Mouse (Mus musculus): ENCODE measurements around the gene Appbp2.
"Not testable (repeated sequence)": the region's sequence is repeated elsewhere in the genome, so short reads cannot be mapped to it uniquely, and the experiment has no call there.

Appbp2 gene

GRCm38 (mm10) chr11:85223248-85223647 is 11.7 kb downstream of the Appbp2 start:
- DNase-seq (ENCODE audit: low read depth): no peak

GRCm38 (mm10) chr11:85222561-85222960 is 12.4 kb downstream of the Appbp2 start:
- DNase-seq (ENCODE audit: low read depth): no peak

- no peak for DNase-seq (ENCODE audit: low read depth)
Observed at GRCm38 (mm10) chr11:85219014-85219413, 15.9 kb downstream of the Appbp2 start.

DNA sequence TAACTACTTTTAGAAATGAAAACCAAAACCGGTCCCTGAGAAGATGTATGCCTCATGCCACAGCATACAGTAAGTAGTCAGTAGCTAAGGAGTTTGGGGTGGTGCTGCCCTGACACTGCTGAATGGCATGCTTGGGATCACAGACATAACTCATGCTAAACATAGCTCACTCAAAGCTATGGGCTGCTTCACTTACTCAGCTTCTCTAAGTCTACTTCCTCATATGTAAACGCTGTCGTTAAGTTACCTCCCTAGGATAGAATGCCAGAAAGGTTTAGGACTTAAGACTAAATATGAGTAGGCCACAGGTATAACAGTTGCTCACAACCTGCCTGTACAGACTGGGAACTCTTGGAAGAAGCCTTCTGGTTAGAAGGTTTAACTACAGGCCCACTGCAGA is 20.3 kb downstream of the Appbp2 start:
- no peak for DNase-seq (ENCODE audit: low read depth)

- no peak for DNase-seq (ENCODE audit: low read depth)
Observed at GRCm38 (mm10) chr11:85213215-85213614, 21.7 kb downstream of the Appbp2 start.

DNA sequence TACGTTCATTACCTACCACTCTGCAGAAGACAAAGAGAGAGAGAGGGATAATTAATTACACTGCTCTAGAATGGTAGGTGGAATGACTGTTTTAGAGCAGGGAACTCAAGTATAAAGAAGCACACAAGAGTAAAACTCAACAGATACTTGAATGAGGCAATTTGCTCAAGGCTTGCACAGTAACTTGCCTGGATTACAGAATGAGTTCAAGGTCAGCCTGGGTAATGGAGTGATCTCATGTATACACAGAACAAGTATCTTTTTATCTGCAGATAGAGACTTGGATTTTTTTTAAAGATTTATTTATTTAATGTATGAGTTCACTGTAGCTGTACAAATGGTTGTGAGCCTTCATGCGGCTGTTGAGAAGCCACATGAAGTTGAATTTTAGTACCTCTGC is 23.8 kb downstream of the Appbp2 start:
- no peak for DNase-seq (ENCODE audit: low read depth)

- no peak for DNase-seq (ENCODE audit: low read depth)
Observed at GRCm38 (mm10) chr11:85206231-85206630, 28.7 kb downstream of the Appbp2 start.

- DNase-seq (ENCODE audit: low read depth): no peak
Observed at GRCm38 (mm10) chr11:85198906-85199305, 36.0 kb downstream of the Appbp2 start.

DNA sequence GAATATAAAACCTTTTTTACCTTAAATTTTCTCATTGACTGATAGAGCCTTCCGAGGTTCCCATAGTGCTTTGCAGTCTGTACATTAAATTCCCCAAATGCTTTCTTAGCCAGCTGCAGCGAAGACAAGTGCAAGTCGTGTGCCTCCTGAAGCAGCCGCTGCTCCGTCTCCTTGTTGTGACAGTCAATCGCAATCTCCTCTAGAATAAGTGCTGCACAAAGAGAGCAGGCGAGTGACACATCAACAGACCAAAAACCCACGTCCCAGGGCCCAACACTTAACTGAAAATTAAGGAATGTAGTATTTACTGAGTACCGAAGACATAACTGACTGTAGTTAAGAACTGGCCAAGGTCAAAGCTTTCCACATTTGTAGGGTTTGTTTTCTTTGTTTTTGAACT is 38.9 kb downstream of the Appbp2 start:
- DNase-seq (ENCODE audit: low read depth): no peak

DNA sequence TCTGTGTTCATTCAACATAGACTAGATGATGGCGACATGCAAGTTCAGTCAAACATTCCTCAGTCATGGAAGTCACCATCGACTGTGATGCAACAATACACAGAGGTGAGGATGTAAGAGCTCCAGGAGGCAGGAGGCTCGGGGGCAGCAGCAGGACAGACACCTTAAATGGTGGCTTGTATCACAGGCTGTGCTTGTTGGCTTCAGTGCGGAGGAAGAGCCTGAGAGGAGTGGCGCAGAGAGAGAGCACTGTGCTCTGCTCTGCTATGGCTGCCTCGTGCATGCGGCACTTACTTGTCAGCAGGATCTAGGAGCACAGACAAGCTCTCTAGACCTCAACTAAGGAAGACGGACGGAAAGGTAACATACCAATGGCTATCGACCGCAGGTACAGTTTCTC is 40.7 kb downstream of the Appbp2 start:
- DNase-seq (ENCODE audit: low read depth): no peak

GRCm38 (mm10) chr11:85190741-85191140 is 44.2 kb downstream of the Appbp2 start:
- no peak for DNase-seq (ENCODE audit: low read depth)

DNA sequence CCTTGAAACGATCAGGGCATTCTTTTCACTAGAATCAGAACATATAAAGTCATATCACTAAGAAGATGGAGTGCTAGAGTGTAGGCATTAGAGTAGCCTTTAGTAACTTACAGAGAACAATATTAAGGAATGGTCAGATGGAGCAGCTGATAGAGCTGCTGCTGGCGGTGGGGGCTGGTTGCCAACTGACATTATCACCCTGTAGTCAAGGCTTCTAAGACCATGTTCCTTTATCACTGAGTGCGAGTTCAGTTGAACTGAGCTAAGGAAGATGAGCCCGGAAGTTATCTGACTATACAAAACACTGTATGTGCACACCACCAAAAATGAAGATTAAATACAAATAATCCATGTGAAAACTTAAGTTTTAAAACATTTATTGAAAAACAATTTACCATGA is 45.8 kb downstream of the Appbp2 start:
- DNase-seq (ENCODE audit: low read depth): no peak

DNA sequence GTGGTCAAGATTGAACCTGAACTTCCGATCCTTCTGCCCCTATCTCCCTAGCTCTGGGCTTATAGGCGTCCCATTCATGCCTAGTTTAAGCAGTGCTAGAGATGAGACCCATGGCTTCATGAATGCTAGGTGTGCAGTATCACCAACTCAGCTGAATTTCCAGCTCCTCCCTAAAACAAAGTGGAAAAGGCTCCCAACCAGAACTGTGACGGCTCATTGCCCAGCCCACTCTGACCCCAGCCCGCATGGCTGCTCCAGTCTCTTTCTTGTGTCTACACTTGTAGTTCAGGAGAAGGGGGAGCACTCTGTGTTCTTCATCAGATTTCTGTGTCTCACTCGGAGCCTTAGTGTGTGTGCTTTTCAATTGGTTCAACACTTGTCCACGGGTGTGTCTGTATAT is 50.1 kb downstream of the Appbp2 start:
- no peak for DNase-seq (ENCODE audit: low read depth)

GRCm38 (mm10) chr11:85184082-85184481 is 50.8 kb downstream of the Appbp2 start:
- peak; percentile 87 for DNase-seq (ENCODE audit: low read depth)

DNA sequence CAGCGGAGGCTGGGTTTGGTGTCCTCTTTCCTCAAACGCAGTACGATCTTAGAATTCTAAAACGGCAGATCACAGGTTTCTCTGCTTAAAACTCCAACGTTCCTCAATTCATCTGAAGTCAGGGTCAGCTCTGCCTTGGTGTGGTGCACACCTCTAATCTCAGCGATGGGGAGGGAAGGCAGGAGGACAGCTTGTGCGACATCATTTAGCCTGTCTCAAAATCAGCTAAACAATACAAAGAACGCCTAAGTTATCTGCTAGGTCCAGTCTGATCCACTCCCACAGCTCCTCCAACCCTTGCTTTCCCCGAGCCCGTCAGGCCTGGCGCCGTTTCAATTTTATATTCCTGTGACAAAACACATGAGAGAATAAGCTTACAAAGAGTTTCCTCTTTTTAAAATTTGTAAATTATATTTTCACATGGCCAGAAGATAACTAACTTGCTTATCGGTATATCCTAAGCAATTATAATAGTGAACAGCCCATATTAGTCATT is 51.6 kb downstream of the Appbp2 start:
- no peak for DNase-seq (ENCODE audit: low read depth)

GRCm38 (mm10) chr11:85182617-85183283 is 52.2 kb downstream of the Appbp2 start:
- DNase-seq (ENCODE audit: low read depth): peak; percentile 70

DNA sequence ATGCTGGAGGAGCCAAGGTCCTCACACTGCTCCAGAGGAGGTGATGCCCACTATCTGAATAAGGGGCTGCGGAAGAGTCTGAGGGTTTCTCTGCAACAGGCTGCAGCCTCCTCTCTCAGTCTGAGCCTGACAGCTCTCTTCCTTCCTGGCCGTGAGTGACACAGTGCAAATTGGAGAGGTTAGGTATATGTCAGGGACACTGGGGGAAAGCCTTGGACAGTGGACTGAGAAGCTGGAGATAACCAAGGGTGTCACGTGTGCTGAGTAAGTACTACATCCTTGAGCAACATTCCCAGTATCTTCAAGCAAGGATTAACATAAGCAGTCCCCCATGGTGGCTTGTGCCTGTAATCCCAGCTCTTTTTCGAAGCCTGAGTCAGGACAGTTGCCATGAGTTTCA is 56.5 kb downstream of the Appbp2 start:
- DNase-seq (ENCODE audit: low read depth): no peak

DNA sequence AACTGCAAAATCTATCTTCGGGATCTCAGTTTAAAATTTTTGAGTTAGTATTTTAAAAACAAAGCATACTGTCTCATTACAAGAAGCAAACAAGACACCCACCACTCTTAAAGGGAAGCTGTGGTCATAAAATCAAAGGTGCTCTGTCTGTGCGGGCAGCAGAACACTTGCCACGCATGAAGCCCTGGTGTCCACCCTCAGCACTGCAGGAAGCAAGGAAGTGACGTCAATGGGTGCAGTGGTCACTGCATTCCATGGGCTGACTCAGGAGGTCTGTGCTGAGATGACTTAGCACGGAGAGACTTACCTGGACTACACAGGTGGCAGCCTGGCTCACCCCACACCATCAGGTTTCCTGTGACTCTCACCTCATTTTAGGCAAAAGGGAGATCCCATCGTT is 57.2 kb downstream of the Appbp2 start:
- DNase-seq (ENCODE audit: low read depth): no peak

DNA sequence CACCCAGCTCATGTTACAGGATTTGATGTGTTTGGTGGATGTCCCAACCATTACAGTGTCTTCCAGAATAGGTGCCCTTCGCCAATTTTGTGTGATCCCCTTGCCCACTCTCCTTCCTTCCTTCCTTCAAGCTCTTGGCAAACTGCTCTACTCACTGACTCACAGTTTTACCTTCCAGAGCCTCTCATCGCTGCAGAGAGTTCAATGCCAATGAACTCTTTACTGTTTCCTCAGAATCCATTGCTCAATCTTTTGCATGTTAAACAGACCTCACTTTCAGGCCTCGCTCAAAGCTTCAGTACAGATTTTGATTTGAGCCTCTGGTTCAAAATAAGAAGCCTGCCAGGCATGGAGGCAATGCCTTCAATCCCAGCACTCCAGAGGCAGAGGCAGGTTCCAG is 59.0 kb downstream of the Appbp2 start:
- no peak for DNase-seq (ENCODE audit: low read depth)

DNA sequence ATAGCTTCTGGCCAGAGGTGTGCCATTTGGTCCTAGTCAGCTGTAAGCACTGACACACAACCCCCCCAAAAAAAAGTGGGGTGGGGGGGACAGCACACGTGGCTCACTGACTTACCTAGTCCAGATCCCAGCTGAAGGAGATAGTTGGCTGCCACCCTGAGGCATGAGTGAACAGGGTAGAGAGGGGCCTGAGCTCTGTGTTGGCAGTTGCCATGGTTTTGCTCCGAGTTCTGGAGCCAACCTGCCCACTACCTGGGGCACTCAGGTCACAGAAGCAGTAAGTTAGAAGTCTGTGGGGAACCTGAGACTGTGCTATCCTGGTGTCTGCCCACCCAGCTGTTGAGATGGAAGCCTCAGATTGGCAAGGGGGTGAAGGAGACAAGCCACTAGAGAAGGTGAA is 64.1 kb downstream of the Appbp2 start:
- DNase-seq (ENCODE audit: low read depth): no peak

GRCm38 (mm10) chr11:85170058-85170740 is 64.7 kb downstream of the Appbp2 start, which contains the start of gene 1700125H20Rik:
Gene 1700125H20Rik (plus strand): TSS chr11:85170404.
- DNase-seq (ENCODE audit: low read depth): peak; percentile 84

- DNase-seq (ENCODE audit: low read depth): no peak
Observed at GRCm38 (mm10) chr11:85167503-85167902, 67.4 kb downstream of the Appbp2 start.

DNA sequence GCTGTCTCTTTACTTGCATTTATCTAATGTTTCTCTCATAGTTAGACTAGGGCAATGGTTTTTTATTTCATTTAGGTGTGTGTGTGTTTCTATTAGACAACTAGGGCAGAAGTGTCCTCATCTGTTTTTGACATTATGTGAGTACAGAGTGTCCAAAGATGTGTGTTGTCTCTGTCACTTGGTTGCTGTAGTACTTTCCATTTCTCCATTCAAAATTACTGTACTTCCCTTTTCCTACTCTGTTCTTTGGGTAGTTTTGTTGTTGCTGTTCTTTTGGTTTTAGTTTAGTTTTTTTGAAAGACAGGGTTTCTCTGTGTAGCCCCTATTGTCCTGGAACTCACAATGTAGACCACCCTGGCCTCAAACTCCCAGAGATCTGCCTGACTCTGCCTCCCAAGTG is 70.6 kb downstream of the Appbp2 start:
- DNase-seq (ENCODE audit: low read depth): no peak

GRCm38 (mm10) chr11:85163014-85163413 is 71.9 kb downstream of the Appbp2 start:
- DNase-seq (ENCODE audit: low read depth): not testable (repeated sequence)

Measured in induced T-regulatory cell, adult 2 months (primary cell).